Mouse (Mus musculus) embryonic facial prominence, embryonic 13.5 days (tissue): Measurements from ENCODE around the gene Lrmp. TPM values are rescaled to one million over a fixed set of nuclear protein-coding genes. Genes with fewer than 3 reads are reported as not detected.
"Not testable (repeated sequence)": the region's sequence is repeated elsewhere in the genome, so short reads cannot be mapped to it uniquely, and the experiment has no call there.

ENCODE experiments used
- ATAC-seq: fragments of 200-750 bp; cut with Nextera tagmentation; 2 replicates; pipeline ENCODE4 v1.8.0; 2017; ENCODE audit warnings: low read depth; ENCODE audit not compliant: insufficient number of reproducible peaks, insufficient read depth, low FRiP score, low TSS enrichment
- H3K27ac ChIP-seq: fragments of 300-500 bp; sonication (generic); 2 replicates; pipeline ENCODE4 v1.5.1; 2015; ENCODE audit warnings: moderate library complexity, mild to moderate bottlenecking, inconsistent platforms
- H3K27me3 ChIP-seq: fragments of 300-500 bp; sonication (generic); 2 replicates; pipeline ENCODE4 v1.6.1; 2015; ENCODE audit warnings: mild to moderate bottlenecking, inconsistent platforms
- H3K36me3 ChIP-seq: fragments of 300-500 bp; sonication (generic); 2 replicates; pipeline ENCODE4 v1.6.1; 2015; ENCODE audit warnings: mild to moderate bottlenecking, inconsistent platforms
- H3K4me1 ChIP-seq: fragments of 300-500 bp; sonication (generic); 2 replicates; pipeline ENCODE4 v1.6.1; 2015; ENCODE audit warnings: inconsistent platforms
- H3K4me2 ChIP-seq: fragments of 300-500 bp; sonication (generic); 2 replicates; pipeline ENCODE4 v1.6.1; 2015; ENCODE audit warnings: moderate library complexity, mild to moderate bottlenecking, inconsistent platforms
- H3K4me3 ChIP-seq: fragments of 300-500 bp; sonication (generic); 2 replicates; pipeline ENCODE4 v1.5.1; 2015; ENCODE audit warnings: mild to moderate bottlenecking, inconsistent platforms
- H3K9ac ChIP-seq: fragments of 300-500 bp; sonication (generic); 2 replicates; pipeline ENCODE4 v1.6.1; 2015; ENCODE audit warnings: mild to moderate bottlenecking, inconsistent platforms
- H3K9me3 ChIP-seq: fragments of 300-500 bp; sonication (generic); 2 replicates; pipeline ENCODE4 v1.6.1; 2016; ENCODE audit warnings: inconsistent platforms
- WGBS: fragments of 180-500 bp; shearing (Covaris S2); methylation state at CpG from one replicate; pipeline ENCODE4 v1.1.7; 2015; ENCODE audit warnings: mixed read lengths; 5-methylcytosine and 5-hydroxymethylcytosine counted together
- polyA plus RNA-seq: library from polyadenylated mRNA; unstranded; fragments of >200 nt; fragmentation: Nextera tagmentation; extraction: Ambion mirVana; gene quantifications from 2 replicates; pipeline ENCODE4 v1.2.1, GENCODE M21; 2015

Lrmp gene
- polyA plus RNA-seq, 1 experiment from 2014 or later, result 2.7 TPM

DNA sequence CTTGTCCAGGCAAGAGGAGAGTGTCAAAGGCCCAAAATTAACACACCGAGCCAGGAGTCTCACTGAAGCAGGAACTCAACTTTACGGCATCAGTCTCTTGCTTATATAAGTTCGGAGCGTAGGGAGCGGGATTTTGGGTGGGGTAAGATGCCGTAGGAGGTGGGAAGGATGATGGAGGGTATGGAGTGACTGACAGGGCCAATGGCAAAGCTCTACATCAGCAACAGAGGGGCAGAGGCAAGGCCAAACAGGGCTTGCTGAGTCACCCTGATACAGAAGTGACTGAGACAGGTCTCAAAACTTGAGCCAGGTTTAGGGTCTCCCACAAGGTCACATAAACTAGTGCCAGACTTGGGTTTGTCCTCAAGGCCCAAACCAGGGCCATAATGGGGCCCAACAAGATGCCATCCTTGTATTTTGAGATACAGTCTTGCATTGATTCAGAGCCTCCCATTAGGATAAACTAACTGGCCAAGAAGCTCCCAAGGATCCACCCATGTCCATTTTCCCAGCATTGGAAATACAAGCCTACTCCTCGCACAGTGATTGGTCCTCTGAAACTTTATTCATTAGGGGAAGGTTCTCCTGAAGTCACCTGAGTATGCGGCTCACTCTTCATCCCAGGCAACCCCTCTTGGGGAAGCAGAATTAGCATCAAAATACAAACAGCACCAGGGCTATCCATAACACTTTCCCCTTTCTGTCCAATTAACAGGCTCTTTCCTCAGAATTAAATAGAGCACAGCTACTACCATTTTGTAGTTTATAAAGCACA, 30.9 kb upstream of the Lrmp start:
- H3K9ac ChIP-seq, result no peak overlapping the region
- no peak overlapping the region for H3K27ac ChIP-seq
- no peaks in the 10 kb centered on the region for H3K27me3 ChIP-seq
- no peaks in the 10 kb centered on the region for H3K9me3 ChIP-seq
- H3K4me3 ChIP-seq, result no peak overlapping the region
- H3K36me3 ChIP-seq, result no peaks in the 10 kb centered on the region
- H3K4me2 ChIP-seq, result no peak overlapping the region
- WGBS, result 90% methylated on average over 8 of the region's 8 CpGs
- no peaks in the 10 kb centered on the region for H3K4me1 ChIP-seq
- ATAC-seq, result no peak

DNA sequence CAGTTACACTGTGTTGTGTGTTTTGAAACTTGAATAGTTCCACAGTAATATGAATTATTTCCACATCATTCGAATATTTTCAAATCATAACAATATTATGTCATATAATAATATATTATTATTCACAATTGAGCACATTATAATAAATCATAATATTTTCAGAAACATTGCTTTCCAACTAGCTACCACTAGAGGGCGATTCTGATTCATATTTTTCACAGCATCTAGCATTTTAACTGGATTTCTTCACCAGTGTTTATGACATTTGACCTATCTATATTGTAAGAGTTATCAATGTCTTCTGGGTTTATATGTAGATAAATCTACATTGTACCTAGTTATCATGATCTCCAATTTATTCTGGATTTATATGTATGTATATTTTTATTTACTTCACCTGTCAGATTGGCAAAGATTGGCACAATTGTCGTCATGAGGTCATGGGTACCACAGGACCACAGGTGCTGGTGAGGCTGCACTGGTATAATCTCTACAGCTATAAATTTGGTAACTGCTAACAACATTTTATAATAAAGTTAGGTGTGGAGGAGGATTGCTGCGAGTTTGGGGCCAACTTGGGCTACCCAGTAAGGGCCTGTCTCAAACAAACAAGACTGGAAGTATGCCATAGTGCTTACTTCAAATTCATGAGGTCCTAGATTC, 26.9 kb upstream of the Lrmp start:
- Histone ChIP-seq H3K4me3 (no peak overlapping the region), H3K36me3 (no peaks in the 10 kb centered on the region), H3K27ac (no peak overlapping the region), H3K9me3 (no peaks in the 10 kb centered on the region), H3K4me1 (no peaks in the 10 kb centered on the region), H3K4me2 (no peak overlapping the region), H3K27me3 (no peaks in the 10 kb centered on the region), H3K9ac (no peak overlapping the region)
- 45% methylated on average over 4 of the region's 4 CpGs for WGBS
- ATAC-seq, result no peak

DNA sequence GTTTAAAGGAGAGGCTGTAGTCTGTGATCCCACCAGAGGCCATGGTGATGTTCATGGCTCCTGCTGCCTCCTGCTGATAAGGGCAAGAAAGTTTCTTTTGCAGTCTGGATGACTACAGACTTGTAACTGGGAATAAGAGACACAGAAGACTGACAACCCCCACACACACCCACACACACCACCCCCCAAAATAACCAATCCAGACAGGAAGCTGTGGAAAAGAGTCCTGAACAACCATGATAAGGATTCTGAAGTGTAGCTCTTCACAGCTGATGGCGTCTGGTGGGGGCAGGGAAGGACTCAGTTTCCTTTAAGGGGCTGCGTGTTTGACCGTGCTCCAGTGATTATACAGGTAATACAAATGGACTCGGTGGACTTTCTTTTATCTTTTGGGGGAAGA, 26.1 kb upstream of the Lrmp start:
- H3K9ac ChIP-seq, result no peak overlapping the region
- no peaks in the 10 kb centered on the region for H3K9me3 ChIP-seq
- ATAC-seq, result no peak
- WGBS, result 76% methylated on average over 4 of the region's 4 CpGs
- H3K36me3 ChIP-seq, result no peaks in the 10 kb centered on the region
- H3K4me2 ChIP-seq, result no peak overlapping the region
- H3K4me1 ChIP-seq, result no peaks in the 10 kb centered on the region
- H3K27ac ChIP-seq, result no peak overlapping the region
- no peaks in the 10 kb centered on the region for H3K27me3 ChIP-seq
- no peak overlapping the region for H3K4me3 ChIP-seq

DNA sequence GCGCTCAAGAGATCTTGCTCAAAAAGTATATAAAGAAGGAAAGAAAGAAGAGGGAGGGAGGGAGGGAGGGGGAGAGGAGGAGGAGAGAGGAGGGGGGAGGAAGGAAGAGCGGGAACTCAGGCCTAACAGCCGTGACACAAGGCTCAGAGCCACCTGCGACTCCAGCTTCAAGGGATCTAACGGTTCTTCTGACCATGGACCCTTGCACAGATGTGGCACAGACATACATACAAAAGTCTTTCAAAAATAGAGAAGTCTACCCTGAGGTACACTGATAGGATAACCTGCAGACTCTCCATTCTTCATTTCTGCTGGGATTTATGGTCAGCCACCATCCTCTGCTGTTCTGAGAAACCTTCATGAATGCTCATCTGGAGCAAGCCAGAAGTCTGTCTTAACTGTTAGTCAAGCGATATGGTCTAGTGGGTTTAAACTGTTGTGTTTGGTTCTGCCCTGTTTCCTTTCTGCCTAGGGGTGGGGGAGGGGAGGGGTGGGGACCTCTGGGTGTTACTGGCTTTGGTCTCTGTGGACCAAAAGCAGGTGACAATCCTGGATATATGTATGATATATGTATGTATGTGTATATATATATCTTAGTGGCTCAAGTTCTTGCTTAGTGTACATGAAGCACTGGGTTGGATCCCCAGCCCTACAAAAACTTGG, 25.1 kb upstream of the Lrmp start:
- Histone ChIP-seq H3K4me1 (no peaks in the 10 kb centered on the region), H3K27me3 (no peaks in the 10 kb centered on the region), H3K4me2 (no peak overlapping the region), H3K9ac (no peak overlapping the region), H3K4me3 (no peak overlapping the region), H3K27ac (no peak overlapping the region), H3K36me3 (no peaks in the 10 kb centered on the region), H3K9me3 (no peaks in the 10 kb centered on the region)
- no peak for ATAC-seq
- 59% methylated on average over 6 of the region's 6 CpGs for WGBS

GRCm38 (mm10) chr6:145090928-145091327, 24.5 kb upstream of the Lrmp start:
- Histone ChIP-seq H3K27ac (no peak overlapping the region), H3K36me3 (no peaks in the 10 kb centered on the region), H3K4me3 (no peak overlapping the region), H3K4me1 (no peaks in the 10 kb centered on the region), H3K9me3 (no peaks in the 10 kb centered on the region), H3K4me2 (no peak overlapping the region), H3K27me3 (no peaks in the 10 kb centered on the region), H3K9ac (no peak overlapping the region)
- ATAC-seq, result no peak
- 64% methylated on average over 5 of the region's 5 CpGs for WGBS

DNA sequence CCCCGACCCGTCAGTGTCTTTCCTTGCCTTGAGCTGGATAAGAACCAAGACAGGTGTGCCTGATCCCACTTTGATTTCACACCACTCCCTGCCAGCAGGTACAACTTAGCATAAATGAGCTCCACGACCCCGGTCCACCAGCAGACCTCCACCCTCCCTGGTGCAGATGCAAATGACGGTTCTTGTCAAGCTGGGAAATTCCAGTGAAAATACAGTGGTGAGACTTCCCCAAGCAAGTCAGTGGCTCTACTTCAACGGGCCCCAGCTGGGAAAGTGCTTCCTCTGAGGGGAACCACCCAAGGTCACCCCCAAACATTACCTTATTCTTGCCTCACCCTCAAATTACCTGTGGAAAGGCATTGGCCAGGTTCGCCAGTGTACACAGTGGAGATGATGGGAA, 23.5 kb upstream of the Lrmp start:
- no peaks in the 10 kb centered on the region for H3K4me1 ChIP-seq
- H3K9me3 ChIP-seq, result no peaks in the 10 kb centered on the region
- no peaks in the 10 kb centered on the region for H3K36me3 ChIP-seq
- H3K4me3 ChIP-seq, result no peak overlapping the region
- no peak overlapping the region for H3K4me2 ChIP-seq
- H3K27ac ChIP-seq, result no peak overlapping the region
- no peak for ATAC-seq
- WGBS, result 80% methylated on average over 7 of the region's 7 CpGs
- H3K9ac ChIP-seq, result no peak overlapping the region
- no peaks in the 10 kb centered on the region for H3K27me3 ChIP-seq

GRCm38 (mm10) chr6:145093038-145093622, 22.3 kb upstream of the Lrmp start:
- H3K4me2 ChIP-seq, result not testable (repeated sequence)
- WGBS, result 48% methylated on average over 7 of the region's 7 CpGs

GRCm38 (mm10) chr6:145094431-145094830, 21.0 kb upstream of the Lrmp start:
- Histone ChIP-seq H3K4me3 (no peak overlapping the region), H3K4me1 (no peaks in the 10 kb centered on the region), H3K9ac (no peak overlapping the region), H3K4me2 (no peak overlapping the region), H3K27me3 (no peaks in the 10 kb centered on the region), H3K27ac (no peak overlapping the region), H3K9me3 (no peaks in the 10 kb centered on the region), H3K36me3 (no peaks in the 10 kb centered on the region)
- 73% methylated on average over 4 of the region's 4 CpGs for WGBS
- no peak for ATAC-seq

More at GRCm38 (mm10) chr6:145093038-145093622, 22.3 kb upstream of the Lrmp start:
- not testable (repeated sequence) for H3K27me3 ChIP-seq, H3K9me3 ChIP-seq, H3K27ac ChIP-seq, H3K9ac ChIP-seq, H3K4me1 ChIP-seq, ATAC-seq, H3K36me3 ChIP-seq, H3K4me3 ChIP-seq

- no peak for ATAC-seq
- no peak overlapping the region for H3K27ac ChIP-seq
- no peaks in the 10 kb centered on the region for H3K36me3 ChIP-seq
- H3K9me3 ChIP-seq, result no peaks in the 10 kb centered on the region
- no peak overlapping the region for H3K9ac ChIP-seq
- H3K4me2 ChIP-seq, result no peak overlapping the region
- 68% methylated on average over 9 of the region's 9 CpGs for WGBS
- no peak overlapping the region for H3K4me3 ChIP-seq
- H3K4me1 ChIP-seq, result peaks cover 6% of the 10 kb centered on the region; the same call in 1 of the 2 replicates
- H3K27me3 ChIP-seq, result no peaks in the 10 kb centered on the region
Measured at GRCm38 (mm10) chr6:145100923-145101322, 14.5 kb upstream of the Lrmp start.

GRCm38 (mm10) chr6:145104241-145104939, 11.1 kb upstream of the Lrmp start:
- H3K4me3 ChIP-seq, result no peak overlapping the region
- H3K4me2 ChIP-seq, result no peak overlapping the region
- peaks cover 6% of the 10 kb centered on the region; the same call in 1 of the 2 replicates for H3K4me1 ChIP-seq
- H3K27me3 ChIP-seq, result no peaks in the 10 kb centered on the region
- ATAC-seq, result no peak
- no peak overlapping the region for H3K27ac ChIP-seq
- H3K9ac ChIP-seq, result no peak overlapping the region
- H3K36me3 ChIP-seq, result no peaks in the 10 kb centered on the region
- H3K9me3 ChIP-seq, result no peaks in the 10 kb centered on the region
- WGBS, result 58% methylated on average over 10 of the region's 10 CpGs

- no peaks in the 10 kb centered on the region for H3K36me3 ChIP-seq
- H3K4me3 ChIP-seq, result no peak overlapping the region
- no peak for ATAC-seq
- no peak overlapping the region for H3K4me2 ChIP-seq
- no peaks in the 10 kb centered on the region for H3K27me3 ChIP-seq
- H3K9me3 ChIP-seq, result no peaks in the 10 kb centered on the region
- H3K4me1 ChIP-seq, result peaks cover 6% of the 10 kb centered on the region; the same call in 1 of the 2 replicates
- 91% methylated on average over 10 of the region's 10 CpGs for WGBS
- no peak overlapping the region for H3K27ac ChIP-seq
- H3K9ac ChIP-seq, result no peak overlapping the region
Measured at GRCm38 (mm10) chr6:145105439-145105838, 10.0 kb upstream of the Lrmp start.
